Mouse (Mus musculus) limb, embryonic 14.5 days (tissue): Measurements from ENCODE around the gene Scamp1. TPM values are rescaled to one million over a fixed set of nuclear protein-coding genes. Genes with fewer than 3 reads are reported as not detected.

Experiments
- ATAC-seq: fragments of 200-750 bp; cut with Nextera tagmentation; 2 replicates; pipeline ENCODE4 v1.8.0; 2017; ENCODE audit warnings: low read depth, moderate number of reproducible peaks, moderate TSS enrichment; ENCODE audit not compliant: low FRiP score
- DNase-seq: peaks from one replicate; pipeline ENCODE4 v3.0.0-alpha.2; 2015; ENCODE audit warnings: low spot score
- H3K27ac ChIP-seq: fragments of 300-500 bp; sonication (generic); replicated peaks from 2 replicates; pipeline ENCODE4 v1.5.1; 2014; ENCODE audit warnings: low read depth, mild to moderate bottlenecking, low read length, moderate library complexity, mixed read lengths
- H3K27me3 ChIP-seq: fragments of 300-500 bp; sonication (generic); 2 replicates; pipeline ENCODE4 v1.6.1; 2014; ENCODE audit warnings: low read length, mixed read lengths; ENCODE audit not compliant: control insufficient read depth, insufficient read depth
- H3K36me3 ChIP-seq: fragments of 300-500 bp; sonication (generic); 2 replicates; pipeline ENCODE4 v1.6.1; 2014; ENCODE audit warnings: mild to moderate bottlenecking, low read length, moderate library complexity, mixed read lengths; ENCODE audit not compliant: control insufficient read depth, insufficient read depth
- H3K4me1 ChIP-seq: fragments of 300-500 bp; sonication (generic); 2 replicates; pipeline ENCODE4 v1.6.1; 2014; ENCODE audit warnings: antibody characterized with exemption, low read length, mixed read lengths; ENCODE audit not compliant: control insufficient read depth, insufficient read depth
- H3K4me2 ChIP-seq: fragments of 300-500 bp; sonication (generic); replicated peaks from 2 replicates; pipeline ENCODE4 v1.6.1; 2014; ENCODE audit warnings: low read depth, mild to moderate bottlenecking, low read length, moderate library complexity; ENCODE audit not compliant: severe bottlenecking
- H3K4me3 ChIP-seq: fragments of 300-500 bp; sonication (generic); replicated peaks from 2 replicates; pipeline ENCODE4 v1.5.1; 2014; ENCODE audit warnings: low read length
- H3K9ac ChIP-seq: fragments of 300-500 bp; sonication (generic); 2 replicates; pipeline ENCODE4 v1.6.1; 2014; ENCODE audit warnings: mild to moderate bottlenecking, low read depth, low read length, moderate library complexity; ENCODE audit not compliant: severe bottlenecking
- H3K9me3 ChIP-seq: fragments of 300-500 bp; sonication (generic); 2 replicates; pipeline ENCODE4 v1.6.1; 2016; ENCODE audit warnings: low read length; ENCODE audit not compliant: control insufficient read depth
- POLR2A ChIP-seq: fragments of 200-500 bp; IDR thresholded peaks from 2 replicates; pipeline ENCODE4 v1.8.0; 2012; ENCODE audit warnings: inconsistent platforms, mild to moderate bottlenecking, moderate library complexity, borderline replicate concordance; ENCODE audit not compliant: insufficient read depth, insufficient read length; ENCODE audit errors: extremely low read depth
- WGBS: fragments of 180-500 bp; shearing (Covaris S2); extraction: QIAGEN DNeasy Blood & Tissue Kit; methylation state at CpG from one replicate; pipeline ENCODE4 v1.1.7; 2014; 5-methylcytosine and 5-hydroxymethylcytosine counted together
- polyA plus RNA-seq, 2 experiments: library from polyadenylated mRNA; depleted of rRNA in 1 of 2; stranded (reverse) in 1 of 2; unstranded in 1 of 2; fragments of >200 nt; fragmentation: Nextera tagmentation in 1 of 2; extraction: Ambion mirVana in 1 of 2; gene quantifications; 2 replicates each; pipeline versions ENCODE4 v1.2.1 to v1.2.3; 2012 to 2014

Scamp1 gene
- polyA plus RNA-seq, 2 experiments, result 19.5 to 26.1 TPM

- Histone ChIP-seq H3K9ac (no peak overlapping the region), H3K4me2 (no peak overlapping the region), H3K27ac (no peak overlapping the region), H3K4me3 (no peak overlapping the region), H3K9me3 (no peaks in the 10 kb centered on the region), H3K4me1 (no peaks in the 10 kb centered on the region), H3K27me3 (no peaks in the 10 kb centered on the region), H3K36me3 (no peaks in the 10 kb centered on the region)
- 65% methylated on average over 2 of the region's 2 CpGs for WGBS
- no peak for TF ChIP-seq POLR2A
- DNase-seq (no peak), ATAC-seq (no peak)
Measured at GRCm38 (mm10) chr13:94242897-94243296, 42.8 kb downstream of the Scamp1 start.

DNA sequence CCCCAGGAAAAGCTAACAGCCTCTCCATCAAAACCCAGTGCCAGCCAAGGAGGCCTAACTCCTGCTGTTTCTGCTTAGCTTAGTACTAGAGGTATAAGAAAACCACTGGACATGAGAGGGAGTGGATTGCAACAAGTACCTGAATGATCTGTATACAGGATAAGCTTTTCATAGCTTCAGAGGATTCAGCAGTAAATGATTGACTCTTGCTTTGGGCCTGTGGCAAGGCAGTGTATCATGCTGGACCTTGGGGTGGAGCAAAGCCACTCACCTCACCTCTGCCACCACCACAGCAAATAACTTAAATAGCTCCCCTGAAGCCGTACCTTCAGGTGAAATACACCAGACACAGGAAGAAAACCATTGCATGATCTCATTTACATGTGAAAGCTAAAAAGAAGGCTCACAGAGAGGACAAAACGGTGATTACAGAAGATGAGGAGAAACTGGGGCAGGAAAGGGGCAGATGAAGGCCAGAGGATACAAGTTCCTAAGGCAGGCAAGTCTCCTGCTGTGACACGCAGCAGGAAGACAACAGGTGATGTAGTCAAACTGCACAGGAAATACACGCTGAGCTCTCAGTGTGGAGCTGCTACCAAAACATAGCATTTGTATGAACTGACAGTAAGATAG is 43.6 kb downstream of the Scamp1 start:
- H3K36me3 ChIP-seq, result no peaks in the 10 kb centered on the region
- DNase-seq, result no peak
- H3K9me3 ChIP-seq, result no peaks in the 10 kb centered on the region
- H3K4me3 ChIP-seq, result no peak overlapping the region
- no peak overlapping the region for H3K27ac ChIP-seq
- H3K4me1 ChIP-seq, result no peaks in the 10 kb centered on the region
- ATAC-seq, result no peak
- H3K9ac ChIP-seq, result no peak overlapping the region
- WGBS, result 53% methylated on average over 4 of the region's 4 CpGs
- no peak overlapping the region for H3K4me2 ChIP-seq
- H3K27me3 ChIP-seq, result no peaks in the 10 kb centered on the region
- TF ChIP-seq POLR2A, result no peak

- WGBS, result 47% methylated on average over 5 of the region's 5 CpGs
- no peak for TF ChIP-seq POLR2A
Measured at GRCm38 (mm10) chr13:94240873-94241272, 44.8 kb downstream of the Scamp1 start.

DNA sequence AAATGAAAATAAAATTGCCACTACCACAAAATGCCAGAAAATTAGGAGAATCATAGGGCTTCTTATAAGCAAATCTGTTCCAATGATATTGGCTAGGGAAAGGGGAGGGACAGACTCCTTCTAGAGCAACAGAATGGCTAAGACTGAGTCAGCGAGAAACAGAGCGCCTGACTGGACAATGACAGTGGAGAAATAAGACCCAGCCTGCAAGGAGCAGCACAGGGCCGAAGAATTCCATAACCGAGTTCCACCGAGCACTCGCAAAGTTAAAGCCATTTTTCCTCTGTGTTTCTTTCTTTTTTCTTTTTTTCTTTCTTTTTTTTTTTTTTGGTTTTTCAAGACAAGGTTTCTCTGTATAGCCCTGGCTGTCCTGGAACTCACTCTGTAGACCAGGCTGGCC is 45.5 kb downstream of the Scamp1 start:
- H3K4me3 ChIP-seq, result no peak overlapping the region
- H3K4me2 ChIP-seq, result no peak overlapping the region
- H3K9me3 ChIP-seq, result no peaks in the 10 kb centered on the region
- TF ChIP-seq POLR2A, result no peak
- ATAC-seq (no peak), DNase-seq (no peak)
- H3K27ac ChIP-seq, result no peak overlapping the region
- H3K9ac ChIP-seq, result no peak overlapping the region
- H3K36me3 ChIP-seq, result no peaks in the 10 kb centered on the region
- H3K4me1 ChIP-seq, result no peaks in the 10 kb centered on the region
- H3K27me3 ChIP-seq, result no peaks in the 10 kb centered on the region
- WGBS, result 84% methylated on average over 6 of the region's 6 CpGs

More at GRCm38 (mm10) chr13:94240873-94241272, 44.8 kb downstream of the Scamp1 start:
- DNase-seq, result no peak
- H3K36me3 ChIP-seq, result no peaks in the 10 kb centered on the region
- no peaks in the 10 kb centered on the region for H3K27me3 ChIP-seq
- H3K9ac ChIP-seq, result no peak overlapping the region
- H3K9me3 ChIP-seq, result no peaks in the 10 kb centered on the region
- H3K4me1 ChIP-seq, result no peaks in the 10 kb centered on the region
- no peak overlapping the region for H3K27ac ChIP-seq
- no peak overlapping the region for H3K4me2 ChIP-seq
- no peak overlapping the region for H3K4me3 ChIP-seq
- no peak for ATAC-seq

DNA sequence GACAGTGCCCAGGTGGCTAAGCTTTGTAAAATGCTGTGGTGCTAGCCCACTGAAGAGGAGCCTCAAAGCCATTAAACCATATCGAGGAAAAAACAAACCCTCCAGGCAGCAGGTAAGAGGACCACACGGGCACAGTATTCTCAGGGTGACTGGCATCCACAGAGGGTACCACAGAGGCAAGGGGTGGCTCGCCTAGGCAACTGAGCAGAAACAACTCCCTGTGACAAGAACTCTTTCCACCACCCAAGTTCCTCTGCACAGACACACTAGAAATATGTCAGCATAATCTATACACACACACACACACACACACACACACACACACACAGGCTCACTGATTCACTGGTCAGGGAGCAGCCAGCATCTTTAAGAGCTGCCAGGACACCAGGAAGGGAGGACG is 46.2 kb downstream of the Scamp1 start:
- no peaks in the 10 kb centered on the region for H3K4me1 ChIP-seq
- H3K36me3 ChIP-seq, result no peaks in the 10 kb centered on the region
- TF ChIP-seq POLR2A, result no peak
- 83% methylated on average over 4 of the region's 4 CpGs for WGBS
- DNase-seq (no peak), ATAC-seq (no peak)
- no peak overlapping the region for H3K27ac ChIP-seq
- no peak overlapping the region for H3K9ac ChIP-seq
- H3K4me3 ChIP-seq, result no peak overlapping the region
- no peaks in the 10 kb centered on the region for H3K9me3 ChIP-seq
- H3K4me2 ChIP-seq, result no peak overlapping the region
- no peaks in the 10 kb centered on the region for H3K27me3 ChIP-seq
